Mouse (Mus musculus) retina, postnatal 7 days (tissue): ENCODE data around the gene Skap1.
A peak's percentile ranks its signal among the peaks of the same experiment; 100 is the strongest.

Experiments
- DNase-seq: peaks from one replicate; pipeline ENCODE4 v3.0.0-alpha.2; 2012; ENCODE audit warnings: low read depth, low spot score

Skap1 gene

DNA sequence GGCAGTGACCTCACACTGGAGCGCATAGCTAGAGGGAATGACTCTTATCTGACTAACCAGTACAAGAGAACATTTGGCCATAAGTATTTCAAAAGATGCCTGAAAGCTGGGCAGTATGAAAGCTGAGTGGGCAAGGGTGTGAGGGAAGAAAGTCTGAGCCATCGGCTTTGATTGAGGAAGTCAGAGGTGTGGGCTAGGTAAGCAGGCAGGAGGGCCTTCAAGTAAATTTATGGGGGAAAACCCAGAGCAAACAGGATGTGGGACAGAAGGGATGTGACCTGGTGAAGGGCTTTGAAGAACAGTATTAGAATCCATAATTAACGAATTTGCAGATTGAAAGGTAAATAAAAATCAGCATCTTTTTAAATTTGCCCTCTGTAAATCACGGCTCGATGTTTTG is 95.8 kb downstream of the Skap1 start:
- no peak for DNase-seq

- DNase-seq: no peak
Observed at GRCm38 (mm10) chr11:96564088-96564487, 99.7 kb downstream of the Skap1 start.

- no peak for DNase-seq
Observed at GRCm38 (mm10) chr11:96572515-96572914, 108.1 kb downstream of the Skap1 start.

- no peak for DNase-seq
Observed at GRCm38 (mm10) chr11:96576491-96577427, 112.4 kb downstream of the Skap1 start.

DNA sequence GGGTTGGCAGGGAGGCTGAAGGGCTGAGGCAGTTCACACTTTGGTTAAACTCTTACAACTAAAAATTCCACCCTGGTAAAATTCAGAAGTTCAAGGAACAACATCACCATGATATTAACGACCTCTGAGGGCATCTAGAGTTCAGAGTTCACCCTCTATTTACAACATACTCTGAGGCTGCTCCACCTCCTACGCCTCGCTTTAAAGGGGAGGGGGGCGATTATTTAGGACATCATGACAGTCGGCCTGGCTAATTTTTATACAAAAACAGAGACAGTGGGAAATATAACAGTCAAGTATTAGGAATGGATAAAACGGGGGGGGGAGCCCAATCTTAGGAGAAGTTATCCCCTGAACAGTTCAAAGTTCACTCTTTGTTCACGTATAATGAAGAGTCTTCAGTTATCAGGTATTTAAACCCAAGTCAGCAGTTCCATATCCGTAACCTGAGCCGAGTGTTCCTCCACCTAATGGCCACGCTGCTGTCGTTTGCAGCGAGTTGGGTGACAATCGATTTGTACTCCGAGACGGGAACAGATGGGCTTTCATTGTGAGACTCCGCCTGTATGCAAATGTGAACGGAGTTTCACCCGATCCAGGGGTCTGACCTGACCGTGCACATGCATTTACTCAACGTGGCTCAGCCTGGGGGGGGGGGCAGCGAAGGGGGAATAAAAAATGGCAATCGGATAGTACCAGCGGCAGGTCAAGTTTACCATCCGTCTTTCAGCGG is 114.3 kb downstream of the Skap1 start:
- DNase-seq: no peak

DNA sequence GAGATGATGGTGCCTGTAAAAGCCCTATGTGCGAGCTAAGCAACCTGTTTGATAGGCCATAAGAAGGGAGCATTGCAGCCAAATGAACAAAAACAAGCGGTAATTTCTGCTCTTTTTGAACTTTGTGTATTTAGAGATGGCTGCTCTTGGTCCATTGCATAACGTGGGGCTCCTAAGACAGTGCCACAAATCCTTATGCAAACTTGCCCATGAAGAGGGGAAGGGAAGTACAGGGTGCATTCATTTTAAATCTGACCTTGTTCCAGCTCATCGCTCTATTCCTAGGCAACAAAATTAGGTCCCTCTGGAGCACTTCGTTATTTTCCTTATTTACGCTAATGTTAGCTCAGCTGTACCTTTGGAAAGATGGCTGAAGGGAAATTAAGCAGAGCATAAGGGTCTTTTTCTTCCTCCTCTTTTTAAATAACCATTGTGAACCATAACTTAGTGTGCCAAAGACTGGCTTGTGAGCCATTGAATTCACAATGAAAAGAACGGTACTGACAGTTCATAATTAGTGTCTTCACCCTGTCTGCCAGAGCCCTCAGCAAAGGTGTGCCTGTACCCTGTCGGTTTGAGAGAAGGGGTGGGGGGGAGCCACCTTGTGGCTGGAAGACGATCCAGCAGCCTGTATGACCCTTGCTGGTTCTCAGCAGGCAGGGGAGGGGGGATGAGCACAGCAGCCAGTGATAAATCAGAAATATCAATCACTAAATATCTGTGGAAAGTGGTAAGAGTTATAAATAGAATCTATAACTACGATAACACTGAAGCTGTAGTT is 117.4 kb downstream of the Skap1 start:
- DNase-seq: peak; percentile 19

DNA sequence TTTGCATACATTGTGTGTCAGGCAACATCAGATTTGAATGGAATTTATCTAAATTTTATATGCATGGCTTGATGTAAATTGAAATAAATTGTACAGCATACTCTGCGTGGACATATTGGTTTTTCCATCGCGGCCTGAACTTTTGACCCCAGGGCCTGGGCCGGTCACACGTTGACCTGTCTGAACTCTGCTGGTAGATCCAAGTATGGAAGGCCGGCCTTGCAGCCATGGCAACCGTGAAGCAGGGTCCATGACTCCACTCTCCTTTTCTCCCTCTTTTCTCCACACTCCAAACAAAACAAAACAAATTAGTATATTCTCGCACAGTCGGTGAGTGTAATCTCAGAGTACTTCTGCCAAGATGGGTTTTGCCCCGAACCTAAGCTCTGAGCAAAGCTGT is 118.2 kb downstream of the Skap1 start:
- no peak for DNase-seq

- no peak for DNase-seq
Observed at GRCm38 (mm10) chr11:96589828-96590227, 125.4 kb downstream of the Skap1 start.

- DNase-seq: no peak
Observed at GRCm38 (mm10) chr11:96595890-96596289, 131.5 kb downstream of the Skap1 start.

DNA sequence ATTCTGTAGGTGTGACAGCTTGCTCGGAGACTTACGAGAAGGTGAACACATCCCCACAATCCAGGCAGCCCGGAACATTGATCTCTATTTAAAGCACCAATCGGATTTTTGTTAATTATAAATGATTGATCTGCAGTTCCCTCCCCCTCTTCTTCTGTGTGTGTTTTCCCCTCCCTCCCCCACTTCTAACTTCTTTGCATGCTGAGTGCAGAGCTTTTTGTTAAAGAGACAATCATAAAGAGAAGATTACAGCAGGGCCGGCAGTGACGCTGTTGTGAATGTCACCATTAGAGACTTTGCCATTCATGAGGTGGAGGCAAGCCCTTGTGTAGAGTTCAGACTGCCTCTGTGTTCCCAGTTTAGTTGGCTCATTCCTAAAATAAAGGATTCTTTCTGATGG is 131.9 kb downstream of the Skap1 start:
- DNase-seq: no peak

GRCm38 (mm10) chr11:96602806-96603205 is 138.4 kb downstream of the Skap1 start:
- no peak for DNase-seq

DNA sequence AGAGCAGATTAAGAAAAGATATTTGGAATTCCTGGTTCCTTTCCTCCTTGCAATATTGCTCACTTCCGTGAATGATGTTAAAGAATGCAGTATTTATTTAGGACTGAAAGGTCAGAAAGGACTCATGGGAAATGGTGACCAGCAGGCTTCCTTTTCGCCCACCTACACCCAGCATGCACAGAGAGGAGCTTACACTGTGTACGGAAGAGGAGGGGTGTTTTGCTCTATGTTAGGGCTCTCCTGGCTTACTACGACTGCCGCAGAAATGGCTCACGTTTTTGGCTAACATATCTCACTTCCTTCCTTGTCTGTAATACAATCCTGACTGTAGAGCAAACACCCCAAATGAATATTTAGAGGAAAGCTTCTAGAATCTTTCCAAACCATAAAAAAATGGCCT is 139.9 kb downstream of the Skap1 start:
- no peak for DNase-seq

DNA sequence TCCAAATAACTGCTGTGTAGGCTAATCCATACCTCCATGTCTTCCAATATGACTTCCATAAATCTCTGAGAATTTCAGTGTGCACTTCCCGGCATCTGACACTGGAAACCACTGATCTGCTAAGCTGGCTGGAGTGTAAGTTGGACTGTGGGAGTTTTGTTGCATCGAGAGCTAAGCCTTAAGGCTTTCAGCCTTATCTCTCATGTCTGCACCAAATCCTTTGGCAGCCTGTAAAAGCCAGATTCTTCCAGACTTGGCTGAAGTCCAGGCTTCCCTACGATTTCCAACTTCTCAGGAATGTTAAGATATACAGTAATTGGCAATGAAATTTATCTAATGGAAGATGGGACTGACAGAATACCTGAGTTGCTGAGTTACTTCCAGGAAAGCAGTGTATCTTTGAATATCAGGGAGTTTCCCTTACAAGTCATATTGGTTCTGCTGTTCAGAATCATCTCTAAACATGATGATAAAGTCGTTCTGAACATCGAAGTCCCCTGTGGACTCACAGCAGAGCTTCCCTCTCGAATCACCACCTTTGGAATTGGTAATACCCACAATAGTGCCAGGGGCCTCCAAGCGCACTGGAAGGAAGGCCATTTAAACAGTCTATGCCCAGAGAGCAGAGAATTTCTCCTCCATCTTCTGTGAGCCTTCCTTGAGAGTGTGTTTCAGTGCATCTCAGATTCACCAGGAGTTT is 140.5 kb downstream of the Skap1 start:
- no peak for DNase-seq

- no peak for DNase-seq
Observed at GRCm38 (mm10) chr11:96605516-96605915, 141.1 kb downstream of the Skap1 start.

DNA sequence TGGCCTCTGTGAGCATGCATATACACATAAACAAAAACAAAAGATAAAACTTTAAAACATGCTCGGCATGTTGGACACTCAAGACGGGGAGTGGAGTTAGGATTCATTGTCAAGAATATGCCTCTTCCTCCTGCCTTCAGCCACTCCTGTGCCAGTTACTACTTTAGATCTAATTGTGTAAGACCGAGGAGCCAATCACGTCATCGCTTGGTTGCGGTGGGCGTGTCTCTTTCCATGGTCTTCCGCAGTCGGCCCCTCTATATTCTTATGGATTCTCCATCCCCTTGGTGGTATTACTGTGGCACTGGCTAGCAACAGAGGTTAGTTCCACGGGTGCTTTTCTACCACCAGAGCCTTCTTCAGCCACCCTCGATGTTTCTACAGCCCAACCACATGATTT is 148.2 kb downstream of the Skap1 start:
- DNase-seq: no peak

GRCm38 (mm10) chr11:96616792-96617191 is 152.4 kb downstream of the Skap1 start:
- DNase-seq: no peak

GRCm38 (mm10) chr11:96618789-96619445 is 154.5 kb downstream of the Skap1 start:
- no peak for DNase-seq

DNA sequence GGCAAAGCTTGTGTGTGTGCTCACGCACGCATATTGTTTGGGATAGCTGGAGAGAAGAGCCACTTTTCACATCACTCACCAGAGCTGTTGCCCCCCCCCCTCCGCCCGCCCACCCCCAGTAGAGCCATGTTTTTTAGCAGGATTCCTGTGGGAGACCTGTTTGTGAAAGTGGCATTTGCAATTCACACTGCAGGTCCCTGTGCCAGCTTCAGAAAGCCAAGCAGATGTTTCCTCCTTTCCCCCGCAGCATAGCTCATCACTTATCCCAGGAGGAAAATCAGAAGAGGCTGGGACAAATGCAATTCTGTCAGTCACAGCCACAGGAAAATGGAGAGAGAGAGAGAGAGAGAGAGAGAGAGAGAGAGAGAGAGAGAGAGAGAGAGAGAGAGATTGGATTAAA is 155.2 kb downstream of the Skap1 start:
- DNase-seq: no peak

- DNase-seq: no peak
Observed at GRCm38 (mm10) chr11:96620006-96620405, 155.6 kb downstream of the Skap1 start.

DNA sequence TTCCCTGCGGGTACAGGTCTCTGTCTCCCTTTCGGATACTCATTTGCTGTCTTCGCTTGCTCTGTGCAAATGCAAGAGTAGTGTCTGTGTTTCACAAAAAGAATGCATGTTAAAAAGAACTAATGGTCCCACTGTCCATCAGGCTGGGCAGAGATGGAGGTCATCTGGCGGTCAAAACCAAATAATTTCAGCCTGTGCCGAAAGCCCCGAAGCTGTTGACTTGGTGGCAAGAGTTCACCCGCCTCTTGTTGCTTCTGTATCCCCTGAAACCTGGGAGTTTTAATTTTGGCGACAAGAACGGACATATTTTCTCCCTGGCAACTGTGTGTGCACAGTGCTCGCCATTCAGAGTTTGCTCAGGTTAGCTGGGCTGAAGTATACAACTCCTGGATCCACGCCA is 156.3 kb downstream of the Skap1 start:
- no peak for DNase-seq

DNA sequence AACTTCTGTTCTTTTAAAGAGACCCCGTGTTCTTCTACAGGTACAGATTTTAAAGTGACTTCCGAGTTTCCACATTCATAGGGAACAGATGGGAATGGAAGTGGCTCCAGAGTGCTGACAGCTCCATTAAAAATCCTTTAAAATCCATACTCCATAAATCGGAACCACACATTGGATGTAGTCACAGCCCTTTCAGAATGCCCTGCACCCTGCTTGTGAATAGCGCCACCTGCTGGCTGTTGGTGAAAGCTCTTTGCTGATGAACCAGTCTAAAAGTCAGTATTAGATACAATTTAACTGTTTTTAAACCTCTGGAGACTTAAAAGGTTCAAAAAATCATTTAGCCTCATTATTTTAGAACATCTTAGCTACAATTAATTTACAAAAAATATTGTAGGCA is 156.8 kb downstream of the Skap1 start:
- DNase-seq: peak; percentile 65
